Mouse (Mus musculus): ENCODE results near the gene Cldn13. TPM values are rescaled to one million over a fixed set of nuclear protein-coding genes. Genes with fewer than 3 reads are reported as not detected.
"Not testable (repeated sequence)": the region's sequence is repeated elsewhere in the genome, so short reads cannot be mapped to it uniquely, and the experiment has no call there.

Gene Cldn13
- polyA plus RNA-seq (2012; ENCODE audit: insufficient read depth, insufficient read length, low replicate concordance, missing spikeins), result not detected in 2 replicates

DNA sequence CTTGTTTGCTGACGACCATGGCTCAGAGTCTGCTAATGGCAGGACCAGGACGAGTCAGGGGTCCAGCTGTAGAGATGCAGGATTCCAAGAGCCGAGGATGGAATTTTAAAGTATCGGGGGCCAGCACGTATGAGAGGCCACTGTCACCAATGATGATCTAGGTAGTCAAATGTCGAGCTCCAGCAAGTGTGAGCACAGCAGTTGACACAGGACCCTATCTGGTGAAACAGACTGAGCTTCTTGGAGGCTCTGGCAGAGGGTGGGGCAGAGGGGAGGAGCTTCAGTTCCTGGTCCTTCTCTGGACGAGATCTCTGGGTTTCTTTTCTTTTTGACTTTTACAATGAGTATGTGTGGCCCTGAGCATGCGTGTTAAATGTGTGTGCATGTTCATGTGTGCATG is at the start of gene Cldn13:
TSS of gene Cldn13 (minus strand) at position 216 of the 400 bp plus-strand sequence.
- Histone ChIP-seq H3K27ac (ENCODE audit: insufficient read depth, low read depth, low read length) (no peak within 1 kb of the TSS), H3K4me1 (ENCODE audit: control insufficient read depth, insufficient read depth, low read length) (no peaks in the 10 kb centered on the region), H3K4me3 (ENCODE audit: insufficient read depth, low read depth, low read length) (no peak within 1 kb of the TSS)
- TF ChIP-seq CTCF (IDR thresholded peaks at IDR 0.05; ENCODE audit: insufficient read depth, low read depth, low read length) (no peak), POLR2A (IDR thresholded peaks at IDR 0.05; ENCODE audit: insufficient read depth, low read depth, low read length) (no peak)
- whole genome bisulfite sequencing, result 84% methylated on average over 8 of the region's 8 CpGs

GRCm38 (mm10) chr5:134964655-134965054 is 49.3 kb upstream of the Cldn13 start:
- H3K4me1 ChIP-seq (ENCODE audit: control insufficient read depth, insufficient read depth, low read length); H3K27ac ChIP-seq (ENCODE audit: insufficient read depth, low read depth, low read length); H3K4me3 ChIP-seq (ENCODE audit: insufficient read depth, low read depth, low read length): not testable (repeated sequence)

- Histone ChIP-seq H3K4me3 (ENCODE audit: insufficient read depth, low read depth, low read length) (no peak overlapping the region), H3K4me1 (ENCODE audit: control insufficient read depth, insufficient read depth, low read length) (peaks cover 6% of the 10 kb centered on the region), H3K27ac (ENCODE audit: insufficient read depth, low read depth, low read length) (no peak overlapping the region)
- TF ChIP-seq POLR2A (IDR thresholded peaks at IDR 0.05; ENCODE audit: insufficient read depth, low read depth, low read length) (no peak), CTCF (IDR thresholded peaks at IDR 0.05; ENCODE audit: insufficient read depth, low read depth, low read length) (no peak)
- WGBS, result 41% methylated on average over 5 of the region's 5 CpGs
Measured at GRCm38 (mm10) chr5:134963546-134963945, 48.2 kb upstream of the Cldn13 start.

DNA sequence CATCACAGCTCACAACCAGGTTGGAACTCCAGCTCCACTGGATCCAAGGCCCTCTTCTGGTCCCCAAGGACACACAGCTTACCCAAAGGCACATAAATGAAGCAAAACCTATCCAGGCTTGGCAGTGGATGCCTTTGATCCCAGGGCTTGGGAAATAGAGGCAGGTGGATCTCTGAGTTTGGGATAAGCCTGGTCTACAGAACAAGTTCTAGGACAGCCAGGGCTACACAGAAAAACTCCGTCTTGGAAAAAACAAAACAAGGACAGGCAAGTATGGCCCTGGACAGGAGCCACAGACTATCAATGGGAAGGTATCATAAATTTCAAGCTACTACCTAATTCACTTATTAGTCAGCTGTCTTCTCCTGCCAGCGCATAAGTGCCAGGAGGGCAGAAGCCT is 46.2 kb upstream of the Cldn13 start:
- H3K4me1 ChIP-seq (ENCODE audit: control insufficient read depth, insufficient read depth, low read length), result peaks cover 6% of the 10 kb centered on the region
- H3K4me3 ChIP-seq (ENCODE audit: insufficient read depth, low read depth, low read length), result no peak overlapping the region
- H3K27ac ChIP-seq (ENCODE audit: insufficient read depth, low read depth, low read length), result no peak overlapping the region
- 99% methylated on average over 2 of the region's 2 CpGs for WGBS
- TF ChIP-seq CTCF (IDR thresholded peaks at IDR 0.05; ENCODE audit: insufficient read depth, low read depth, low read length), result no peak

DNA sequence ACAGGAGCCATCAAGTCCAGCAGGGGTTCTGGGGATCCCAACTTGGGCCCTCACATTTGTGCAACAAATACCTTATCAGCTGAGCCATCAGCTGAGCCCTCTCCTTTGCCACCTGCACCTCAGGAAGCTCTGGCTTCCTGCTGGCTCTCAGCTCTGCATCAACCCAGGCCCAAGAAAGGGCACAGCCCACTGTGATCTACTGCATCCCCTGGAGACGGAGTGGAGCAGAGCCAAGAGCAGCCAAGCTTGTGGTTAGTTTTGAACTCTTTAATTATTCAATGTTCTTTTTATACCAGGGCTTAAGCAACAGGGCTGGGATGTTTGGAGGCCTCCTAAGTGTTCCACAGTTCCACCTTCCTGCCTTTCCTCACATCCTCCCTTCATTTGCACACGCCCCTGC is 45.1 kb upstream of the Cldn13 start:
- Histone ChIP-seq H3K27ac (ENCODE audit: insufficient read depth, low read depth, low read length) (no peak overlapping the region), H3K4me1 (ENCODE audit: control insufficient read depth, insufficient read depth, low read length) (no peaks in the 10 kb centered on the region), H3K4me3 (ENCODE audit: insufficient read depth, low read depth, low read length) (no peak overlapping the region)
- WGBS, result 73% methylated on average over 2 of the region's 2 CpGs
- TF ChIP-seq POLR2A (IDR thresholded peaks at IDR 0.05; ENCODE audit: insufficient read depth, low read depth, low read length) (no peak), CTCF (IDR thresholded peaks at IDR 0.05; ENCODE audit: insufficient read depth, low read depth, low read length) (no peak)

DNA sequence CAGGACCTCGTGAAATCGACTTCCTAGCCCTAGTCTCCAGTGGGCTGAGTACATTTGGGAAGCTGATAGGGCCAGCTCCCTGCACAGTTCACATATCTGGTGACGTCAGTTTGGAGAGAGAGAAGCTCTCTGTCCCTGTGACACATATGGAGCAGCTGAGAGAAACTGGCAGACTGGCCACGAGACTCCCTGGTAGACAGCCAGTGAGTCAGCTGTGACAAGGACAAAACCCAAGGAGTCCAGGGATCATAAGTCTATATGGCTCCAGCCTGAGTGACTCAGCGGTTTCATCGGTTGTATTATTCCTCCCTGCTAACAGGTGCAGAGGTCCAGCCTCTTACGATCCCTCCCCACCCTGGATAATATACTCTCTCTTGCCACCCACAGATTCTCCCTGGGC is 43.8 kb upstream of the Cldn13 start:
- TF ChIP-seq CTCF (IDR thresholded peaks at IDR 0.05; ENCODE audit: insufficient read depth, low read depth, low read length), result no peak
- 66% methylated on average over 7 of the region's 7 CpGs for WGBS
- Histone ChIP-seq H3K27ac (ENCODE audit: insufficient read depth, low read depth, low read length) (no peak overlapping the region), H3K4me1 (ENCODE audit: control insufficient read depth, insufficient read depth, low read length) (no peaks in the 10 kb centered on the region), H3K4me3 (ENCODE audit: insufficient read depth, low read depth, low read length) (no peak overlapping the region)

DNA sequence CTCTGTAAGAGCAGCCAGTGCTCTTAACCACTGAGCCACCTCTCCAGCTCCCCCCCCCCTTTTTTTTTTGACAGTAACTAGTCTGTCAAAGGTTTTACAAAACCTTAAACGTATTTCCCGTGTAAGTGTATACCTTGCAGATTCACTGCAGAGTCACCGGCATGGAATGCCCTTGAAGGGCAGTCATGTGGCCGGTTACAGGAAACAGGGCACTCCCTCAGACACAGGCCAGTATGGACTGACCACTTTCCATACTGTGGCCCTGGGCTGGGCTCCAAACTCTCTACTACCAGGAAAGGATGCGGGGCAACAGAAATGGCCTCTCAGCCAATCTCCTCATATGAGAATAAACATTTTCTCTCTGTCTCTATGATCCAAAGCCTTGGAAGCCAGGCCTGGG is 40.2 kb upstream of the Cldn13 start:
- TF ChIP-seq POLR2A (IDR thresholded peaks at IDR 0.05; ENCODE audit: insufficient read depth, low read depth, low read length) (no peak), CTCF (IDR thresholded peaks at IDR 0.05; ENCODE audit: insufficient read depth, low read depth, low read length) (no peak)
- no peak overlapping the region for H3K4me3 ChIP-seq (ENCODE audit: insufficient read depth, low read depth, low read length)
- 90% methylated on average over 5 of the region's 5 CpGs for WGBS

DNA sequence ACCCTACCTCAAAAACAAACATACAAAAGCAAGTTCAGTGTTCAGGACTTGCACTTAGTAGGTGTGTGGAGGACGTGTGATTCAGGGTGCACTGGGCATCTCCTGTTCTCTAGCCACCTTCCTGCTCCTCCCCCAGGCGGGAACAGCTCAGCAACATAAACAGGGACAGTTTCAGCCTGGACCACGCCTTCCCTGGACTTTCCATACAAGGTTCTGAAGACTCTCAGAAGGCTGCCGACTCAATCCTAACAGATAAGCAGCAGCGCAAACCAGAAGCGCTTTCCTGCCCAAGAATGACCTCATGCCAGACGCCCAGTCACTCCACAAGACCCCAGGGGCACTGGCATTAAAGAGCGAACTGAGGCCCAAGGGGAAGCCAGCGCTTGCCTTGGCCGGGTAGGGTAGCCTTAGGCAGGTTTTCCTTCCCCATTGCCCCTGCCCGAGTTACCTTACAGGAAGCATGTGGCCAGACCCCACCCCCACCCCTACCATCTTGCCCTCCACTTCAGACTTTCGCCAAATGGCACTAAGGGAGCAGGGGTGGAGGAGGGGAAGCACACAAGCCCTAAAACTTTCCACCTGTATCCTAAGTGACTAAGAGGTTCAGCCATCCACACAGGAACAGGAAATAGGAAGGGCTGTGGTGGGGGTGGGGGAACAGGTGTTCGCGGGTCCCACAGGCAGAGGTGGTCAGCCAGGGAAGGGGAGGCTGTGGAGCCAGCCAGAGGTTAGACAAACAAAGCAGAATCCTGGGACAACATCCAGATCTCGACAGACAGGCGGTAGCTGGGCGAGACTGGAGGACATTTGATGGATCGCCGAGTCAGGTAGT is 35.9 kb upstream of the Cldn13 start:
- WGBS, result 49% methylated on average over 19 of the region's 19 CpGs
- Histone ChIP-seq H3K4me3 (ENCODE audit: insufficient read depth, low read depth, low read length) (no peak overlapping the region), H3K4me1 (ENCODE audit: control insufficient read depth, insufficient read depth, low read length) (peaks cover 7% of the 10 kb centered on the region; the same call in 1 of the 2 replicates), H3K27ac (ENCODE audit: insufficient read depth, low read depth, low read length) (no peak overlapping the region)
- TF ChIP-seq CTCF (IDR thresholded peaks at IDR 0.05; ENCODE audit: insufficient read depth, low read depth, low read length) (no peak), POLR2A (IDR thresholded peaks at IDR 0.05; ENCODE audit: insufficient read depth, low read depth, low read length) (no peak)

More for the DNA sequence above, 40.2 kb upstream of the Cldn13 start:
- no peak overlapping the region for H3K27ac ChIP-seq (ENCODE audit: insufficient read depth, low read depth, low read length)
- H3K4me1 ChIP-seq (ENCODE audit: control insufficient read depth, insufficient read depth, low read length), result no peaks in the 10 kb centered on the region

- H3K27ac ChIP-seq (ENCODE audit: insufficient read depth, low read depth, low read length), result no peak overlapping the region
- 74% methylated on average over 4 of the region's 4 CpGs for WGBS
- TF ChIP-seq POLR2A (IDR thresholded peaks at IDR 0.05; ENCODE audit: insufficient read depth, low read depth, low read length) (no peak), CTCF (IDR thresholded peaks at IDR 0.05; ENCODE audit: insufficient read depth, low read depth, low read length) (no peak)
Measured at GRCm38 (mm10) chr5:134948085-134948439, 32.7 kb upstream of the Cldn13 start.

More at GRCm38 (mm10) chr5:134948085-134948439, 32.7 kb upstream of the Cldn13 start:
- Histone ChIP-seq H3K4me3 (ENCODE audit: insufficient read depth, low read depth, low read length) (no peak overlapping the region), H3K4me1 (ENCODE audit: control insufficient read depth, insufficient read depth, low read length) (peaks cover 8% of the 10 kb centered on the region; the same call in 1 of the 2 replicates)
